Mouse (Mus musculus): Measurements from ENCODE around the gene Pin4.

The Pin4 gene

GRCm38 (mm10) chrX:102156618-102157422 is 37.6 kb downstream of the Pin4 start, which contains the start of gene Ercc6l:
TSS of gene Ercc6l (minus strand) at chrX:102157091.
- peak; percentile 97 for DNase-seq (ENCODE audit: inconsistent ontology term)

GRCm38 (mm10) chrX:102157423-102157791 is 38.2 kb downstream of the Pin4 start:
- DNase-seq (ENCODE audit: inconsistent ontology term), result no peak

- DNase-seq (ENCODE audit: inconsistent ontology term), result no peak
Observed at GRCm38 (mm10) chrX:102159778-102160177, 40.5 kb downstream of the Pin4 start.

GRCm38 (mm10) chrX:102160528-102160927 is 41.3 kb downstream of the Pin4 start:
- no peak for DNase-seq (ENCODE audit: inconsistent ontology term)

GRCm38 (mm10) chrX:102163096-102163495 is 43.8 kb downstream of the Pin4 start:
- no peak for DNase-seq (ENCODE audit: inconsistent ontology term)

- no peak for DNase-seq (ENCODE audit: inconsistent ontology term)
Observed at GRCm38 (mm10) chrX:102163529-102163928, 44.3 kb downstream of the Pin4 start.

GRCm38 (mm10) chrX:102166521-102166920 is 47.3 kb downstream of the Pin4 start:
- peak; percentile 79 for DNase-seq (ENCODE audit: inconsistent ontology term)

- DNase-seq (ENCODE audit: inconsistent ontology term), result peak; percentile 45
Observed at GRCm38 (mm10) chrX:102166986-102167385, 47.7 kb downstream of the Pin4 start.

GRCm38 (mm10) chrX:102169724-102170123 is 50.5 kb downstream of the Pin4 start:
- peak; percentile 49 for DNase-seq (ENCODE audit: inconsistent ontology term)

- DNase-seq (ENCODE audit: inconsistent ontology term), result no peak
Observed at GRCm38 (mm10) chrX:102170135-102170534, 50.9 kb downstream of the Pin4 start.

GRCm38 (mm10) chrX:102170900-102171299 is 51.7 kb downstream of the Pin4 start:
- DNase-seq (ENCODE audit: inconsistent ontology term), result no peak

- DNase-seq (ENCODE audit: inconsistent ontology term), result no peak
Observed at GRCm38 (mm10) chrX:102175538-102176287, 56.5 kb downstream of the Pin4 start.

Measured in Muller cell, postnatal 12 days (primary cell).